Mouse (Mus musculus) cerebellum, adult 18-20 months (tissue): ENCODE measurements at regions not wholly inside any gene's neighbourhood (a gene's known extent, or its start where the extent isn't known, plus 50 kb on each side); places are given as distances from the start of the nearest gene placed in this dataset.

Experiments
- DNase-seq, 2 experiments: peaks; one replicate each; pipeline ENCODE4 v3.0.0; 2021

GRCm38 (mm10) chr14:25015288-25016238 is 443.4 kb upstream of the Zmiz1 start:
- peak in 1 of 2 experiments; percentile 19 for DNase-seq

- no peak for DNase-seq
These were observed 441.1 kb upstream of the Zmiz1 start for GRCm38 (mm10) chr14:25017860-25018259.

GRCm38 (mm10) chr14:25019306-25019905 is 439.6 kb upstream of the Zmiz1 start:
- no peak for DNase-seq

GRCm38 (mm10) chr14:25022523-25023269 is 436.3 kb upstream of the Zmiz1 start:
- DNase-seq, result no peak

GRCm38 (mm10) chr14:25023270-25023800 is 435.6 kb upstream of the Zmiz1 start:
- DNase-seq, result no peak

- DNase-seq, result peak; percentile 65 to 78
These were observed 433.9 kb upstream of the Zmiz1 start for GRCm38 (mm10) chr14:25025074-25025473.

GRCm38 (mm10) chr14:25027076-25027475 is 431.9 kb upstream of the Zmiz1 start:
- peak; percentile 63 to 66 for DNase-seq

GRCm38 (mm10) chr14:25027842-25028241 is 431.1 kb upstream of the Zmiz1 start:
- DNase-seq, result no peak

- no peak for DNase-seq
These were observed 428.1 kb upstream of the Zmiz1 start for GRCm38 (mm10) chr14:25030881-25031280.

- no peak for DNase-seq
These were observed 427.0 kb upstream of the Zmiz1 start for GRCm38 (mm10) chr14:25031756-25032680.

GRCm38 (mm10) chr14:25032899-25033298 is 426.1 kb upstream of the Zmiz1 start:
- DNase-seq, result no peak

GRCm38 (mm10) chr14:25042265-25042664 is 416.7 kb upstream of the Zmiz1 start:
- DNase-seq, result no peak

GRCm38 (mm10) chr14:25044106-25044505 is 414.9 kb upstream of the Zmiz1 start:
- DNase-seq, result no peak

- DNase-seq, result no peak
These were observed 414.1 kb upstream of the Zmiz1 start for GRCm38 (mm10) chr14:25044867-25045266.

GRCm38 (mm10) chr14:25050674-25051251 is 408.2 kb upstream of the Zmiz1 start:
- DNase-seq, result no peak

- DNase-seq, result no peak
These were observed 406.8 kb upstream of the Zmiz1 start for GRCm38 (mm10) chr14:25052175-25052574.

- no peak for DNase-seq
These were observed 399.6 kb upstream of the Zmiz1 start for GRCm38 (mm10) chr14:25059351-25059750.

- no peak for DNase-seq
These were observed 398.7 kb upstream of the Zmiz1 start for GRCm38 (mm10) chr14:25060285-25060684.

GRCm38 (mm10) chr14:25063090-25063489 is 395.9 kb upstream of the Zmiz1 start:
- no peak for DNase-seq

- no peak for DNase-seq
These were observed 394.6 kb upstream of the Zmiz1 start for GRCm38 (mm10) chr14:25064190-25064947.

GRCm38 (mm10) chr14:25067435-25067834 is 391.6 kb upstream of the Zmiz1 start:
- DNase-seq, result no peak
